Mouse (Mus musculus) kidney, embryonic 14.5 days (tissue): ENCODE measurements around the gene Lgr6. TPM values are rescaled to one million over a fixed set of nuclear protein-coding genes. Genes with fewer than 3 reads are reported as not detected.

Experiments
- ATAC-seq: fragments of 200-750 bp; cut with Nextera tagmentation; 2 replicates; pipeline ENCODE4 v1.8.0; 2017; ENCODE audit warnings: moderate number of reproducible peaks, mild to moderate bottlenecking, moderate TSS enrichment, moderate library complexity; ENCODE audit not compliant: low FRiP score, low TSS enrichment
- H3K27ac ChIP-seq: fragments of 300-500 bp; sonication (generic); 2 replicates; pipeline ENCODE4 v1.5.1; 2014; ENCODE audit warnings: low read depth, mild to moderate bottlenecking, low read length, moderate library complexity, mixed read lengths
- H3K27me3 ChIP-seq: fragments of 300-500 bp; sonication (generic); 2 replicates; pipeline ENCODE4 v1.6.1; 2014; ENCODE audit warnings: mild to moderate bottlenecking, low read length; ENCODE audit not compliant: control insufficient read depth, insufficient read depth
- H3K36me3 ChIP-seq: fragments of 300-500 bp; sonication (generic); 2 replicates; pipeline ENCODE4 v1.6.1; 2014; ENCODE audit warnings: low read length, mixed read lengths; ENCODE audit not compliant: control insufficient read depth, insufficient read depth
- H3K4me1 ChIP-seq: fragments of 300-500 bp; sonication (generic); 2 replicates; pipeline ENCODE4 v1.6.1; 2014; ENCODE audit warnings: low read length, mixed read lengths; ENCODE audit not compliant: control insufficient read depth, insufficient read depth
- H3K4me2 ChIP-seq: fragments of 300-500 bp; sonication (generic); replicated peaks from 2 replicates; pipeline ENCODE4 v1.6.1; 2014; ENCODE audit warnings: low read depth, mild to moderate bottlenecking, low read length
- H3K4me3 ChIP-seq: fragments of 300-500 bp; sonication (generic); 2 replicates; pipeline ENCODE4 v1.5.1; 2014; ENCODE audit warnings: mild to moderate bottlenecking, low read length
- H3K9ac ChIP-seq: fragments of 300-500 bp; sonication (generic); 2 replicates; pipeline ENCODE4 v1.6.1; 2014; ENCODE audit warnings: low read depth, mild to moderate bottlenecking, low read length, moderate library complexity
- H3K9me3 ChIP-seq: fragments of 300-500 bp; sonication (generic); 2 replicates; pipeline ENCODE4 v1.6.1; 2016; ENCODE audit warnings: low read length; ENCODE audit not compliant: control insufficient read depth
- WGBS: fragments of 180-500 bp; shearing (Covaris S2); extraction: QIAGEN DNeasy Blood & Tissue Kit; methylation state at CpG from one replicate; pipeline ENCODE4 v1.1.7; 2014; 5-methylcytosine and 5-hydroxymethylcytosine counted together
- polyA plus RNA-seq: library from polyadenylated mRNA; unstranded; fragments of >200 nt; fragmentation: Nextera tagmentation; extraction: Ambion mirVana; gene quantifications from 2 replicates; pipeline ENCODE4 v1.2.1, GENCODE M21; 2014

Lgr6 gene
- polyA plus RNA-seq, 1 experiment from 2014 or later, result 0.66 TPM

GRCm38 (mm10) chr1:135011912-135012311 is 93.2 kb downstream of the Lgr6 start:
- Histone ChIP-seq H3K9ac (no peak overlapping the region), H3K4me3 (no peak overlapping the region), H3K9me3 (no peaks in the 10 kb centered on the region), H3K36me3 (no peaks in the 10 kb centered on the region), H3K27me3 (peaks cover 13% of the 10 kb centered on the region; the same call in 1 of the 2 replicates), H3K4me2 (no peak overlapping the region), H3K4me1 (0 out of 2 replicates have a peak, but pooled peaks cover 3% of the 10 kb centered on the region), H3K27ac (no peak overlapping the region)
- WGBS, result 96% methylated on average over 5 of the region's 5 CpGs
- ATAC-seq, result no peak

GRCm38 (mm10) chr1:135009833-135010232 is 95.2 kb downstream of the Lgr6 start:
- H3K9me3 ChIP-seq, result no peaks in the 10 kb centered on the region
- no peak for ATAC-seq
- H3K27ac ChIP-seq, result no peak overlapping the region
- H3K27me3 ChIP-seq, result peaks cover 13% of the 10 kb centered on the region; the same call in 1 of the 2 replicates
- H3K4me3 ChIP-seq, result no peak overlapping the region
- 89% methylated on average over 3 of the region's 3 CpGs for WGBS
- H3K36me3 ChIP-seq, result no peaks in the 10 kb centered on the region
- no peak overlapping the region for H3K4me2 ChIP-seq
- no peaks in the 10 kb centered on the region for H3K4me1 ChIP-seq
- H3K9ac ChIP-seq, result no peak overlapping the region

GRCm38 (mm10) chr1:135005696-135006095 is 99.4 kb downstream of the Lgr6 start:
- no peaks in the 10 kb centered on the region for H3K36me3 ChIP-seq
- no peaks in the 10 kb centered on the region for H3K4me1 ChIP-seq
- H3K9me3 ChIP-seq, result no peaks in the 10 kb centered on the region
- no peak overlapping the region for H3K27ac ChIP-seq
- WGBS, result 52% methylated on average over 7 of the region's 7 CpGs
- no peak overlapping the region for H3K4me3 ChIP-seq
- no peak overlapping the region for H3K4me2 ChIP-seq
- H3K9ac ChIP-seq, result no peak overlapping the region
- ATAC-seq, result no peak
- peaks cover 5% of the 10 kb centered on the region for H3K27me3 ChIP-seq

- no peaks in the 10 kb centered on the region for H3K4me1 ChIP-seq
- no peak overlapping the region for H3K27ac ChIP-seq
- no peak for ATAC-seq
- no peak overlapping the region for H3K4me3 ChIP-seq
- H3K36me3 ChIP-seq, result no peaks in the 10 kb centered on the region
- H3K4me2 ChIP-seq, result no peak overlapping the region
- no peaks in the 10 kb centered on the region; the same call in none of the 2 replicates for H3K27me3 ChIP-seq
- no peaks in the 10 kb centered on the region for H3K9me3 ChIP-seq
- H3K9ac ChIP-seq, result no peak overlapping the region
- 65% methylated on average over 4 of the region's 4 CpGs for WGBS
These were observed 101.7 kb downstream of the Lgr6 start for GRCm38 (mm10) chr1:135003346-135003745.

- ATAC-seq, result no peak
- Histone ChIP-seq H3K4me1 (no peaks in the 10 kb centered on the region), H3K9me3 (no peaks in the 10 kb centered on the region), H3K4me3 (no peak overlapping the region), H3K27me3 (peaks cover 5% of the 10 kb centered on the region), H3K27ac (no peak overlapping the region), H3K36me3 (no peaks in the 10 kb centered on the region), H3K9ac (no peak overlapping the region), H3K4me2 (no peak overlapping the region)
- 70% methylated on average over 9 of the region's 9 CpGs for WGBS
These were observed 104.5 kb downstream of the Lgr6 start for GRCm38 (mm10) chr1:135000527-135000926.

GRCm38 (mm10) chr1:134998231-134998630 is 106.8 kb downstream of the Lgr6 start:
- peaks cover 6% of the 10 kb centered on the region for H3K27me3 ChIP-seq
- no peak for ATAC-seq
- H3K36me3 ChIP-seq, result no peaks in the 10 kb centered on the region
- no peaks in the 10 kb centered on the region for H3K9me3 ChIP-seq
- no peak overlapping the region for H3K27ac ChIP-seq
- H3K4me3 ChIP-seq, result no peak overlapping the region
- H3K4me2 ChIP-seq, result no peak overlapping the region
- H3K4me1 ChIP-seq, result no peaks in the 10 kb centered on the region
- 92% methylated on average over 8 of the region's 8 CpGs for WGBS
- H3K9ac ChIP-seq, result no peak overlapping the region

GRCm38 (mm10) chr1:134997568-134997967 is 107.5 kb downstream of the Lgr6 start:
- no peak overlapping the region for H3K4me2 ChIP-seq
- WGBS, result 78% methylated on average over 5 of the region's 5 CpGs
- no peak overlapping the region for H3K27ac ChIP-seq

GRCm38 (mm10) chr1:134996471-134996870 is 108.6 kb downstream of the Lgr6 start:
- Histone ChIP-seq H3K27ac (no peak overlapping the region), H3K27me3 (peaks cover 6% of the 10 kb centered on the region), H3K4me2 (no peak overlapping the region), H3K9ac (no peak overlapping the region), H3K9me3 (no peaks in the 10 kb centered on the region), H3K36me3 (no peaks in the 10 kb centered on the region), H3K4me1 (peaks cover 4% of the 10 kb centered on the region), H3K4me3 (no peak overlapping the region)
- WGBS, result 93% methylated on average over 7 of the region's 7 CpGs
- no peak for ATAC-seq

More at GRCm38 (mm10) chr1:134997568-134997967, 107.5 kb downstream of the Lgr6 start:
- H3K4me1 ChIP-seq, result no peaks in the 10 kb centered on the region
- no peak overlapping the region for H3K9ac ChIP-seq
- H3K36me3 ChIP-seq, result no peaks in the 10 kb centered on the region
- peaks cover 6% of the 10 kb centered on the region for H3K27me3 ChIP-seq
- ATAC-seq, result no peak
- H3K4me3 ChIP-seq, result no peak overlapping the region
- H3K9me3 ChIP-seq, result no peaks in the 10 kb centered on the region

- Histone ChIP-seq H3K36me3 (no peaks in the 10 kb centered on the region), H3K4me3 (no peak overlapping the region), H3K9ac (no peak overlapping the region), H3K4me1 (peaks cover 4% of the 10 kb centered on the region), H3K27me3 (peaks cover 6% of the 10 kb centered on the region), H3K9me3 (no peaks in the 10 kb centered on the region), H3K4me2 (no peak overlapping the region), H3K27ac (no peak overlapping the region)
- 44% methylated on average over 1 of the region's 1 CpGs for WGBS
- ATAC-seq, result no peak
These were observed 109.1 kb downstream of the Lgr6 start for GRCm38 (mm10) chr1:134995954-134996353.
